Mouse (Mus musculus): ENCODE results near the gene Prss36.

DNA sequence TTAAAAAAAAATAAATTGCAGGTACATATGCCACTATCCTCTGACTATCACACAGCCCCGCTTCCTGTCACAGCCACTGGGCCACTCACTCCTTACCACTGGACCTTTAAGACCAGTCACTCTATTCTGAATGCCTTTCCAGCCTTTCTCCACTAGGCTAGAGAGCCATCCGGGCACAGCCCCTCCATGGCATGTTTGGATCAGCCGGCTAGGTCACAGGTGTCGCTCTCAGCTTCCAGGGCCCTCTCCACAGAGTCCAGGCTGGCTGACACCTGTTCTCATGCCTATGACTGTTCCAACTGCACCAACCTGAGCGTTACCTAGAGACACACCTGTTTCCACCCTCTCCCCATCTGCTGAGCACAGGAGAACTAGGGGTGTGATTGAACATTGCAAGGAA is 17.9 kb downstream of the Prss36 start:
- no peak for TF ChIP-seq CTCF (IDR thresholded peaks at IDR 0.05; ENCODE audit: control insufficient read depth, insufficient read depth, insufficient replicate concordance, low read depth, low read length)
- no peak for TF ChIP-seq POLR2A (IDR thresholded peaks at IDR 0.05; ENCODE audit: control insufficient read depth, low read depth, low read length)
